Mouse (Mus musculus): ENCODE measurements around the gene Vmn1r199.

GRCm38 (mm10) chr13:22350064-22350463 lies 29.6 kb upstream of the Vmn1r199 start, which contains the start of gene Vmn1r198:
- no peak for TF ChIP-seq CTCF (IDR thresholded peaks at IDR 0.05; ENCODE audit: extremely low read depth, insufficient read depth, insufficient read length, insufficient replicate concordance)
- no peak for TF ChIP-seq POLR2A (IDR thresholded peaks at IDR 0.05; ENCODE audit: low read depth, low read length)

Measured in spleen, adult 2 months (tissue).